Mouse (Mus musculus) intestine, embryonic 14.5 days (tissue): ENCODE measurements around the gene Sphk1. TPM values are rescaled to one million over a fixed set of nuclear protein-coding genes. Genes with fewer than 3 reads are reported as not detected.

Experiments
- polyA plus RNA-seq: library from polyadenylated mRNA; unstranded; fragments of >200 nt; fragmentation: Nextera tagmentation; extraction: Ambion mirVana; gene quantifications from 2 replicates; pipeline ENCODE4 v1.2.1, GENCODE M21; 2014

Sphk1 gene
- polyA plus RNA-seq, 1 experiment from 2014 or later = 4.5 TPM

Other genes with a start within 250 kb of the Sphk1 start
- gene Galr2, start 250.0 kb upstream of the Sphk1 start, polyA plus RNA-seq = 0.11 and 0.15 TPM in 2 replicates
- gene Exoc7, start 223.7 kb upstream of the Sphk1 start, polyA plus RNA-seq = 63.8 TPM in 2 replicates
- 0.95 and 0.97 TPM in 2 replicates for gene Foxj1, start 195.5 kb upstream of the Sphk1 start, polyA plus RNA-seq
- gene Rnf157, start 117.9 kb upstream of the Sphk1 start, polyA plus RNA-seq = 14.6 and 19.9 TPM in 2 replicates
- gene Ubald2, start 96.8 kb upstream of the Sphk1 start, polyA plus RNA-seq = 76.2 and 78.5 TPM in 2 replicates
- gene Qrich2, start 64.7 kb upstream of the Sphk1 start, polyA plus RNA-seq = 0.15 and 0.22 TPM in 2 replicates
- gene Prpsap1, start 36.7 kb upstream of the Sphk1 start, polyA plus RNA-seq = 207 and 208 TPM in 2 replicates
- 9.7 and 9.8 TPM in 2 replicates for gene Ube2o, start 50.5 kb downstream of the Sphk1 start, polyA plus RNA-seq
- gene Aanat, start 55.5 kb downstream of the Sphk1 start, polyA plus RNA-seq = not detected in 2 replicates
- 5.7 and 5.9 TPM in 2 replicates for gene Rhbdf2, start 96.1 kb downstream of the Sphk1 start, polyA plus RNA-seq
- 0.75 and 1.8 TPM in 2 replicates for gene Prcd, start 122.6 kb downstream of the Sphk1 start, polyA plus RNA-seq
- 14.5 and 16.4 TPM in 2 replicates for gene Cygb, start 123.4 kb downstream of the Sphk1 start, polyA plus RNA-seq
- not detected in 2 replicates for gene St6galnac1, start 244.6 kb downstream of the Sphk1 start, polyA plus RNA-seq